Comparison of ENCODE assay signal across 9 mouse cellular contexts in genomic region chr10:84531576-84531975, GRCm38 (mm10). TPM values are rescaled to one million over a fixed set of nuclear protein-coding genes. Genes with fewer than 3 reads are reported as not detected.
DNase-seq lines count a peak whose midpoint lies in the region; ATAC-seq and TF ChIP-seq lines count a peak whose summit lies in the region.
"Had no signal": no experiment of that assay in that cellular context is flagged by ENCODE, and none has a peak within 500 bp of the region (broad histone marks: within the 10 kb centered on the region; RNA-seq: fewer than 3 reads in every experiment).

No protein-coding gene starts in this region.

- no peak for TF ChIP-seq EP300 in liver, postnatal 0 days (IDR thresholded peaks at IDR 0.05; ENCODE audit: low read depth)

- no peak for DNase-seq in heart, embryonic 10.5 days (ENCODE audit: low spot score)
- no peak for DNase-seq in heart, adult 18-20 months
- DNase-seq in liver, postnatal 0 days = no peak
- no peak for DNase-seq in urinary bladder, postnatal 10 days (ENCODE audit: low spot score)
- DNase-seq in spleen, adult 18-20 months = no peak
- no peak for DNase-seq in urinary bladder, postnatal 4 days (ENCODE audit: low spot score in 2 of 2)

- H3K27me3 ChIP-seq in heart, embryonic 10.5 days (ENCODE audit: insufficient read depth, poor library complexity, severe bottlenecking) = no peaks in the 10 kb centered on the region
- H3K27me3 ChIP-seq in E14TG2a.4 (ENCODE audit: insufficient read depth, low read length) = peaks cover 12% of the 10 kb centered on the region
- H3K27me3 ChIP-seq in hindbrain, embryonic 12.5 days = no peaks in the 10 kb centered on the region
- H3K27me3 ChIP-seq in liver, postnatal 0 days (ENCODE audit: insufficient read depth, low read length) = peaks cover 25% of the 10 kb centered on the region

- peak overlapping the region; percentile 73; the same call in 1 of the 2 replicates for H3K27ac ChIP-seq in heart, embryonic 10.5 days
- no peak overlapping the region for H3K27ac ChIP-seq in hindbrain, embryonic 12.5 days
- no peak overlapping the region for H3K27ac ChIP-seq in liver, postnatal 0 days (ENCODE audit: low read depth)

- peaks cover 59% of the 10 kb centered on the region for H3K4me1 ChIP-seq in heart, embryonic 10.5 days
- peaks cover 87% of the 10 kb centered on the region for H3K4me1 ChIP-seq in E14TG2a.4 (replicated peaks; ENCODE audit: low read depth, low read length)
- H3K4me1 ChIP-seq in hindbrain, embryonic 12.5 days = peaks cover 55% of the 10 kb centered on the region
- 0 out of 2 replicates have a peak, but pooled peaks cover 9% of the 10 kb centered on the region for H3K4me1 ChIP-seq in liver, postnatal 0 days (ENCODE audit: insufficient read depth)

- no peak for TF ChIP-seq CTCF in E14TG2a.4 (conservative IDR thresholded peaks at IDR 0.05; ENCODE audit: low read length)
- no peak for TF ChIP-seq CTCF in liver, postnatal 0 days (IDR thresholded peaks at IDR 0.05; ENCODE audit: low read depth)

- peak overlapping the region; percentile 78 for H3K4me2 ChIP-seq in hindbrain, embryonic 12.5 days (replicated peaks)
- H3K4me2 ChIP-seq in liver, postnatal 0 days (ENCODE audit: low read depth, low read length) = peak overlapping the region; percentile 93

- ATAC-seq in hindbrain, embryonic 12.5 days (ENCODE audit: low FRiP score) = no peak
- ATAC-seq in liver, postnatal 0 days = no peak
- ATAC-seq: inflammation-experienced regulatory T-cells, adult 6 months had no signal

- peak overlapping the region; percentile 97; the same call in 1 of the 2 replicates for H3K9ac ChIP-seq in hindbrain, embryonic 12.5 days
- H3K9ac ChIP-seq in liver, postnatal 0 days (replicated peaks) = no peak overlapping the region

- H3K4me3 ChIP-seq in heart, embryonic 10.5 days = peak overlapping the region; percentile 81
- peak overlapping the region; percentile 89 for H3K4me3 ChIP-seq in E14TG2a.4 (replicated peaks; ENCODE audit: low read length)
- peak overlapping the region; percentile 76 for H3K4me3 ChIP-seq in hindbrain, embryonic 12.5 days
- H3K4me3 ChIP-seq in liver, postnatal 0 days (ENCODE audit: low read depth, low read length) = peak overlapping the region; percentile 63

- H3K9me3 ChIP-seq in heart, embryonic 10.5 days = no peaks in the 10 kb centered on the region
- H3K9me3 ChIP-seq in E14TG2a.4 (ENCODE audit: low read length) = no peaks in the 10 kb centered on the region
- no peaks in the 10 kb centered on the region for H3K9me3 ChIP-seq in hindbrain, embryonic 12.5 days (replicated peaks)
- H3K9me3 ChIP-seq in liver, postnatal 0 days (ENCODE audit: low read length) = no peaks in the 10 kb centered on the region

- peaks cover 47% of the 10 kb centered on the region for H3K36me3 ChIP-seq in heart, embryonic 10.5 days
- H3K36me3 ChIP-seq in E14TG2a.4 (ENCODE audit: insufficient read depth, low read length) = peaks cover 53% of the 10 kb centered on the region
- peaks cover 28% of the 10 kb centered on the region for H3K36me3 ChIP-seq in hindbrain, embryonic 12.5 days
- H3K36me3 ChIP-seq in liver, postnatal 0 days (replicated peaks; ENCODE audit: insufficient read depth, low read length) = peaks cover 9% of the 10 kb centered on the region; the same call in 1 of the 2 replicates

- 86% methylated on average over 4 of the region's 4 CpGs for WGBS in heart, embryonic 10.5 days
- WGBS in hindbrain, embryonic 12.5 days = 75% methylated on average over 4 of the region's 4 CpGs
- 76% methylated on average over 4 of the region's 4 CpGs for WGBS in liver, postnatal 0 days (ENCODE audit: insufficient replicate concordance)

RNA-seq across cellular contexts. Expression of gene Ckap4, which starts 2.3 kb away (rescaled TPM):
- 83.9 and 87.7 TPM in 2 replicates for polyA plus RNA-seq in heart, embryonic 10.5 days (2016; fragmentation: Nextera tagmentation; extraction: Ambion mirVana)
- 10 to 100 TPM; 26.0 to 30.6 TPM for total RNA-seq in heart, adult 18-20 months (2021)
- polyA plus RNA-seq in hindbrain, embryonic 12.5 days (2016; fragmentation: Nextera tagmentation; extraction: Ambion mirVana) = 125 and 130 TPM in 2 replicates
- 10.3 and 10.6 TPM in 2 replicates for polyA plus RNA-seq in liver, postnatal 0 days (2015; fragmentation: Nextera tagmentation; extraction: Ambion mirVana)

RNA-seq across cellular contexts. Expression of gene Tcp11l2, which starts 44.9 kb away (rescaled TPM):
- 6.4 and 10.5 TPM in 2 replicates for polyA plus RNA-seq in heart, embryonic 10.5 days (2016; fragmentation: Nextera tagmentation; extraction: Ambion mirVana)
- total RNA-seq in heart, adult 18-20 months (2021) = 100 to 1,000 TPM; 105 to 143 TPM
- 20.0 and 22.5 TPM in 2 replicates for polyA plus RNA-seq in hindbrain, embryonic 12.5 days (2016; fragmentation: Nextera tagmentation; extraction: Ambion mirVana)
- polyA plus RNA-seq in liver, postnatal 0 days (2015; fragmentation: Nextera tagmentation; extraction: Ambion mirVana) = 29.8 and 36.8 TPM in 2 replicates
